Mouse (Mus musculus): ENCODE results near the gene Fam117b.

DNA sequence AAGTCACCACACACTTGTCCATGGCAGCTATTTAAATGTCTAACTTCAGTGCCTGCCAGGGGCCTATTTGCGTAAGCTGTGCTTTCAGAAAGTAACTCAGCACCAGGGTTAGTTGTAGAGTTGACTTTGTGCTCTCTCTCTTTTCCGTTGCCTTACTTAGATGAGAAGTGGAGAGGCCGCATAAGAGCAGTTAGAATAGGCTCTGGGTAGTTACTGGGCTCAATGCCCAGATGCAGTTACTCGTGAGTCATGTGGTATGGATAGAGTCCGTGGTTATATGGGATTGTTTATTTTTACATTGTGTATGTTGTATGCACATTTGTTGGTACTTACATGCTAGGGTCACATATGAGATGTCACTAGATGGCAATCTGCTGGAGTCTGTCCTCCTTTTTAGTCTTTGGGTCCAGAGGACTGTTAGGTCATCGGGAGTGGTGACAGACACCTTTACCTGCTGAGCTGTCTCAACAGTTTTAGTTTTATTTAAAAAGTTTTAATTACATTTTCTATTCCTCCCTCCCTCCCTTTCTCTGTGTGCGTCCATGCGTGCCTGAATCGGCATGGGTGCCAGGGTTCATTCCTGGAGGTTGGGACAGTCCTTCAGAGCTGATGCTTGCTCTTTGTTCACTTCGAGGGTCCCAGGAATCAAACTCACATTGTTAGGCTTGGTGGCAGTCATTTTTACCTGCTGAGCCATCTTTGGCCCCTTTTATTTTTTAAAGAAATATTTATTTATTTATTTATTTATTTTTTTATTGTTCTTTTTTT, 3.2 kb downstream of the Fam117b start:
- TF ChIP-seq POLR2A (IDR thresholded peaks at IDR 0.05; ENCODE audit: low read depth, low read length): no peak
- no peak for TF ChIP-seq CTCF (IDR thresholded peaks at IDR 0.05; ENCODE audit: borderline replicate concordance, insufficient read depth, low read length)
